Mouse (Mus musculus) midbrain, embryonic 12.5 days (tissue): ENCODE measurements at regions not wholly inside any gene's neighbourhood (a gene's known extent, or its start where the extent isn't known, plus 50 kb on each side); places are given as distances from the start of the nearest gene placed in this dataset.
"Not testable (repeated sequence)": the region's sequence is repeated elsewhere in the genome, so short reads cannot be mapped to it uniquely, and the experiment has no call there.

Experiments
- ATAC-seq: fragments of 200-750 bp; cut with Nextera tagmentation; 2 replicates; pipeline ENCODE4 v1.8.0; 2017; ENCODE audit warnings: low read depth, moderate TSS enrichment, moderate library complexity; ENCODE audit not compliant: low FRiP score
- H3K27ac ChIP-seq: fragments of 300-500 bp; sonication (generic); replicated peaks from 2 replicates; pipeline ENCODE4 v1.5.1; 2016; ENCODE audit warnings: mild to moderate bottlenecking
- H3K27me3 ChIP-seq: fragments of 300-500 bp; sonication (generic); 2 replicates; pipeline ENCODE4 v1.6.1; 2016; ENCODE audit warnings: mild to moderate bottlenecking
- H3K36me3 ChIP-seq: fragments of 300-500 bp; sonication (generic); 2 replicates; pipeline ENCODE4 v1.6.1; 2016
- H3K4me1 ChIP-seq: fragments of 300-500 bp; sonication (generic); 2 replicates; pipeline ENCODE4 v1.6.1; 2016
- H3K4me2 ChIP-seq: fragments of 300-500 bp; sonication (generic); replicated peaks from 2 replicates; pipeline ENCODE4 v1.6.1; 2016; ENCODE audit warnings: mild to moderate bottlenecking, moderate library complexity
- H3K4me3 ChIP-seq: fragments of 300-500 bp; sonication (generic); 2 replicates; pipeline ENCODE4 v1.5.1; 2016; ENCODE audit warnings: mild to moderate bottlenecking
- H3K9ac ChIP-seq: fragments of 300-500 bp; sonication (generic); replicated peaks from 2 replicates; pipeline ENCODE4 v1.6.1; 2016; ENCODE audit warnings: mild to moderate bottlenecking, moderate library complexity
- H3K9me3 ChIP-seq: fragments of 300-500 bp; sonication (generic); 2 replicates; pipeline ENCODE4 v1.6.1; 2016; ENCODE audit warnings: mild to moderate bottlenecking
- WGBS: fragments of 180-500 bp; shearing (Covaris S2); methylation state at CpG from one replicate; pipeline ENCODE4 v1.1.7; 2016; 5-methylcytosine and 5-hydroxymethylcytosine counted together

DNA sequence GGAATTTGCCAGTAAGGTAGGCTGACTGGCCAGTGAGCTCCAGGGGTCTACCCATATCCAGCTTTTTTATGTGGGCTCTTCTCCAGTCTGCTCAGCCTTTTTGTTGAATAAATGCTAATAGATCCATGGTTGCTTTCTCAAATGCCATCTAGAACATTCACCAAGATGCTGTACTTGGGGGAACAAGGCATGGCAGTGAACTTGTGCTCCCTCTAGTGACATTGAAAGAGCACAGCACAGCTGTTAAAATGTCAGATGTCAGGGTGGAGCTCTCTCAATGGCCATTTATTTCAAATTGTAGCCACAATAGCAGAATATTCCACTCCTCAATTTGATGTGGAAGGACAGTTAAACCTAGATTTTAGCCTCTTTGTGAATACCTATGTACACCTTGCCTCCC, 86.3 kb downstream of the Kcnk1 start:
- Histone ChIP-seq H3K4me3 (no peak overlapping the region), H3K36me3 (no peaks in the 10 kb centered on the region), H3K27ac (no peak overlapping the region), H3K9me3 (no peaks in the 10 kb centered on the region), H3K27me3 (no peaks in the 10 kb centered on the region), H3K4me1 (no peaks in the 10 kb centered on the region), H3K9ac (no peak overlapping the region), H3K4me2 (no peak overlapping the region)
- ATAC-seq = no peak

DNA sequence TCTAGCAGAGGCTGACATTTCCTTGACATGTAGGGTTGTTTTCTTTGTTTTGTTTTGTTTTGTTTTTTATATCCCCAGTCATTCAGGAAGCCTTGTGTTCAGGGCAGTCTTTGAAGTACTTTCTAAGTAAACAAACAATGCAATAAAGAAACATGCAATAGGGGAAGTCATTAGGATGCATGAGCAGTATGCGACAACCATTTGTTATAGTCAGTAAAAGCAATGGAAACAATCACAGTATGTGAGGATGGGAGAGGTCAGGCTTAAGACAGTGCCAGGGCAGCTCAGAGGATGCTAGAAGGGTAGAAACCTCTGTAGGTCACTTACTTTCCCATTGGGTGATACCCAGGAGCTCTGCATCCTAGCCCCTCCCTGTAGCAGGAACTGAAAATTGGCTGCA, 87.9 kb downstream of the Kcnk1 start:
- Histone ChIP-seq H3K4me3 (no peak overlapping the region), H3K4me1 (no peaks in the 10 kb centered on the region), H3K36me3 (no peaks in the 10 kb centered on the region), H3K9me3 (no peaks in the 10 kb centered on the region), H3K9ac (no peak overlapping the region), H3K27ac (no peak overlapping the region), H3K4me2 (no peak overlapping the region), H3K27me3 (no peaks in the 10 kb centered on the region)
- WGBS = 86% methylated on average over 1 of the region's 1 CpGs
- no peak for ATAC-seq

DNA sequence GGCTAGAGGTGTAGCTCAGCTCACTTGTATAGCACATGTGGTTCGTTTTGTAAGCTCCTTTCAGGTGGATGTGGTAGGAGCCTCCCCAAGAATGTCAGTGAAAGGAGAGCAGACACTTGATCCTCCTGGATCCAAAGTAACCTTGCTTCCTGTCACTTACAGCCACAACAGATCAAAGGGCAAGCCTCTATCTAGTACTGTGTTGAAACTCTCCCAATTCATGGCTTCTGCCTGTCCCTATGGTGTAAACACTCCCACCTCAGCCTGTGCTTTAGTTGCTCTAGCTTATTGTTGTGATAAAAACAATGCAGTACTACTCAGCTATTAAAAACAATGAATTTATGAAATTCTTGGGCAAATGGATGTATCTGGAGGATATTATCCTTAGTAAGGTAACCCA, 95.8 kb downstream of the Kcnk1 start:
- Histone ChIP-seq H3K9ac (no peak overlapping the region), H3K4me3 (no peak overlapping the region), H3K27me3 (no peaks in the 10 kb centered on the region), H3K9me3 (peaks cover 8% of the 10 kb centered on the region), H3K4me2 (no peak overlapping the region), H3K27ac (no peak overlapping the region), H3K4me1 (no peaks in the 10 kb centered on the region), H3K36me3 (no peaks in the 10 kb centered on the region)
- 74% methylated on average over 1 of the region's 1 CpGs for WGBS
- ATAC-seq = no peak

DNA sequence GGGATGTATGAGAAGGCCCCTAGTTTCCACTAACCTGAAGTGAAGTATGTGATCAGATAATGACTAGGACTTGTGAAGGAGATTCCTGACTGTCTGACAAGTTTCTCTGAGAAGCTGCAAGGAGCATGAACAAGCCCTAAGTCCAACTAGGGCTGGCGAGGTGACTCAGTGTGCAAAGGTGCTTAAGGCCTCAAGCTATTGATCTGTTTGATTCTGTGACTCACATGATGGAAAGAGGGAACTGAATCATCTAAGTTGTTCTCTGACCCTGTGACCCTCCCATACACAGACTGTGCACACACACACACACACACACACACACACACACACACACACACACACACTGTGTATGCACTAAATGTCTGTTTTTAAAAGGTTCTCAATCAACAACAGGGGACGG, 99.0 kb downstream of the Kcnk1 start:
- 75% methylated on average over 2 of the region's 2 CpGs for WGBS
- peaks cover 4% of the 10 kb centered on the region; the same call in 1 of the 2 replicates for H3K27me3 ChIP-seq
- no peak overlapping the region for H3K4me3 ChIP-seq
- H3K36me3 ChIP-seq = no peaks in the 10 kb centered on the region
- no peak overlapping the region for H3K27ac ChIP-seq
- H3K4me1 ChIP-seq = no peaks in the 10 kb centered on the region
- no peak overlapping the region for H3K9ac ChIP-seq
- peaks cover 3% of the 10 kb centered on the region; the same call in 1 of the 2 replicates for H3K9me3 ChIP-seq
- no peak for ATAC-seq
- no peak overlapping the region for H3K4me2 ChIP-seq

DNA sequence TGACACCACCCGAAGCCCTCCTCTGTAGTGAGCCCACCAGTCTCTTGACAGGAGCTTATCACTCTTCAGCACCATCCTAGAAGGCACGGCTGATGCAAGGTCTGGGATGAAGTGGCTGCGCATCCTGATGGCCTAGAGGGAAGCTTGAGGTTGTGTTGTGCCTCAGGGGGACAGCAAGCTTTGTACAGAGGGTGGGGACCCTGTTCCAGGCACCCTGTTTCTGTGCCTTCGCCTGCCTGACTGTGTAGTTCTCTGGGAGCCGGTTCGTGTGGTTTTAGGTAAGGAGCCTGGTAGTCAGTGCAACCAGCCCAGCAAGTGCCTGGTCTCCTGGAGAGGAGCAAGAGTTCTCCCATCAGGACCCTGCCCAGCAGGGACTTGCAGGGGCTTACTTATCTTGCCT, 101.1 kb downstream of the Kcnk1 start:
- Histone ChIP-seq H3K27ac (no peak overlapping the region), H3K36me3 (no peaks in the 10 kb centered on the region), H3K4me3 (no peak overlapping the region), H3K4me2 (no peak overlapping the region), H3K27me3 (peaks cover 4% of the 10 kb centered on the region; the same call in 1 of the 2 replicates), H3K4me1 (no peaks in the 10 kb centered on the region), H3K9ac (no peak overlapping the region), H3K9me3 (peaks cover 4% of the 10 kb centered on the region; the same call in 1 of the 2 replicates)
- ATAC-seq = no peak
- 72% methylated on average over 6 of the region's 6 CpGs for WGBS

DNA sequence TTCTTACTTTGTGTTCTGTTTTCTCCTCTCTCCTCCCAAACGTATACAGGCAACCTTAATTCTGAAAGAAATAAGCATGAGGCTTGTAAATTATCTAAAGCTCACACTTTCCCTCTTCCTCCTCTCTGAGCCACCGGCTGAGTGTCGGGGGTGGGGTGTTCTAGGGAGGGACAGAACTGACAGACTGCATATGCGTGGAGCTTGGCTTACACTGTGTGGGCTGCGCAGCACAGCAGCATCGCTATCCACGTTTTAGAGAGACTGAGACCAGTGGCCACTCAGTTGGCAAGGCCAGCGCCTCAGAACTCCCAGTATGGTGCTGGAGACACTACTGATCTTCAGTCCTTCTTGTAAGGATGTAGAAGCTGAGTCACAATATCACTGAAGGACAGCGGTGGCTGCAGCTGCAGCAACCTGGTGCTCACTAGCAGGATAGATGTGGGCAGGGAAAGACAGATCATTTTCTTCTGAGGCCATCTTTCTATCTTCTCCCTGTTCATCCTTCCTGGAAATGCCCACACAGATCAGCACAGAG, 101.7 kb downstream of the Kcnk1 start:
- Histone ChIP-seq H3K27me3 (peaks cover 4% of the 10 kb centered on the region; the same call in 1 of the 2 replicates), H3K4me3 (no peak overlapping the region), H3K9me3 (peaks cover 4% of the 10 kb centered on the region; the same call in 1 of the 2 replicates), H3K4me2 (no peak overlapping the region), H3K27ac (no peak overlapping the region), H3K36me3 (no peaks in the 10 kb centered on the region), H3K9ac (no peak overlapping the region), H3K4me1 (no peaks in the 10 kb centered on the region)
- no peak for ATAC-seq
- 79% methylated on average over 9 of the region's 9 CpGs for WGBS

DNA sequence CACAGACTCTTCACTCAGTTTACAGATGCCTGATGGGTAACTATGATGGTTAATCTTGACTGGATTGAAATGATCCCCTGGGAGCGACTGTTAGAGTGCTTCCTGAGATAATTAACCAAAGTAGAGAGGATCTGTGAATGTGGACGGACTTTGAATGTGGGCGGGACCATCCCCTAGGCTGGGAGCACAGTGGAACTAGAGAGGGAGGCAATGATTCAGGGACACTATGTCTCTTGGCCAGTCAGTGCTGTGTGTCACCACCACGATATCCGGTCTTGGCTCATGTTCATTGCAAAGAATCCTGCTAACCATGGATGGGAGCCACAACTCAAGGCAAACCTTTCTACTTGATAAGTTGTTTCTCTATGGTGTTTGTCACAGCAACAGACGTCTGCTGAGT, 103.9 kb downstream of the Kcnk1 start:
- 88% methylated on average over 6 of the region's 6 CpGs for WGBS
- Histone ChIP-seq H3K27me3 (peaks cover 4% of the 10 kb centered on the region; the same call in 1 of the 2 replicates), H3K9ac (no peak overlapping the region), H3K27ac (no peak overlapping the region), H3K4me3 (no peak overlapping the region), H3K4me1 (no peaks in the 10 kb centered on the region), H3K36me3 (no peaks in the 10 kb centered on the region), H3K4me2 (no peak overlapping the region), H3K9me3 (peaks cover 4% of the 10 kb centered on the region; the same call in 1 of the 2 replicates)
- no peak for ATAC-seq

DNA sequence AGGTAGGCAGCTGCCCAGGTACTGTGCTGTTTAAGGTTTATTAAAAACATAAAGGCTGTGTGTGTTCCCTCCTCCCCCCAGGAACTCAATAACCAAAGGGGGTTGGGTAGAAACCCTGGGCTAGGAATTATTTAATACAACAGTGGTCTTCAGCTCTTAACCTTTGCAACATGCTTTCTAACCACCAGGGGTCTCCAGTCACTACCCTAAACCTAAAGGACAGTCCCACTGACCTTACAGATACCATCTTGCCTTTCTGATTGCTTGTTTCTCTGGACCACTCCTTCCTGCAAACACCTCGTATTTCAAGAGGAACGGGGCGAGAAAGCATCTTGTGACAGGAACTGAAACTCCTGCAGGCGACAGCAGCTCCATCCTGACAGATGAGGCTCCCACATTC, 104.9 kb downstream of the Kcnk1 start:
- Histone ChIP-seq H3K4me3 (no peak overlapping the region), H3K27me3 (peaks cover 4% of the 10 kb centered on the region; the same call in 1 of the 2 replicates), H3K4me2 (no peak overlapping the region), H3K27ac (no peak overlapping the region), H3K9me3 (peaks cover 4% of the 10 kb centered on the region; the same call in 1 of the 2 replicates), H3K4me1 (no peaks in the 10 kb centered on the region), H3K36me3 (no peaks in the 10 kb centered on the region), H3K9ac (no peak overlapping the region)
- ATAC-seq = no peak
- 70% methylated on average over 4 of the region's 4 CpGs for WGBS

DNA sequence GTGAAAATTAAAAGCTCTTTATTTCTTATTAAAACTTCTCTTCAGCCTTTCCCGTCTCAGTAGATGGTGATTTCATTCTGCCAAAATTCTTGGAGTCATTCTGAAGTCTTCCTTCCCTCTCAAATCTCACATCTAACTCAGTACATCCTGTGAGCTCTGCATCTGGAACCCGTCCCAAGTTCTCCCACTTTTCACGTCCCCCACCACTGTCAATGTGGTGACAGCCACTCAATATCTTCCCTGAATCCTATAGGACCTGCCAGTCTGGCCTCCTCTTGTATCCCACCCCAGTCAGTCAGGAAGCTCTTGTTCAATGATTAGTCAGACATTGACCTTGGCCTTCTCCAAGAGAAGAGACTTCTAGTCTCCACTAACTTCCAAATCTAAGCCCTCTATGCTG, 110.1 kb downstream of the Kcnk1 start:
- ATAC-seq = no peak
- H3K9ac ChIP-seq = no peak overlapping the region
- no peaks in the 10 kb centered on the region for H3K27me3 ChIP-seq
- peaks cover 4% of the 10 kb centered on the region; the same call in 1 of the 2 replicates for H3K9me3 ChIP-seq
- no peak overlapping the region for H3K4me3 ChIP-seq
- no peaks in the 10 kb centered on the region for H3K36me3 ChIP-seq
- no peak overlapping the region for H3K4me2 ChIP-seq
- no peaks in the 10 kb centered on the region for H3K4me1 ChIP-seq
- no peak overlapping the region for H3K27ac ChIP-seq
- 87% methylated on average over 3 of the region's 3 CpGs for WGBS

DNA sequence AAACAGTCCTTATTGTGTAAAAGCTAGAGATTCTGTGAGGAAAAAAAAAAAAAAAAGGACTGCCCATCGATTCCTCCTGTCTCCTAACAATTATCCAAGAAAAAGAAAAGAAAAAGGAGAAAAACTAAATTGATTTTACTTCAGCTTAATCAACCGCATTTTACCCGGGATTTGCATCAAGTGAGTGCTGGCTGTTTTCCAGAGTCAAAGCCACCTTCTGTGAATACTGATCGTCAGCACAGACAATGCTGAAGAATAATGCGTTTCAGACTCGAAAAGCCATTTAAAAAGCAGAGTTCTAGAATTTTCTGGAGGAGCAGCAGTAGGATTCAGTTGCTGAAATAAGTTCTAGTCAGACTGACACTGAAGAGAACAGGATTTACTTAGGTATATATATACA, 131.1 kb downstream of the Kcnk1 start:
- 63% methylated on average over 6 of the region's 6 CpGs for WGBS
- H3K27me3 ChIP-seq = no peaks in the 10 kb centered on the region
- H3K4me2 ChIP-seq = no peak overlapping the region

DNA sequence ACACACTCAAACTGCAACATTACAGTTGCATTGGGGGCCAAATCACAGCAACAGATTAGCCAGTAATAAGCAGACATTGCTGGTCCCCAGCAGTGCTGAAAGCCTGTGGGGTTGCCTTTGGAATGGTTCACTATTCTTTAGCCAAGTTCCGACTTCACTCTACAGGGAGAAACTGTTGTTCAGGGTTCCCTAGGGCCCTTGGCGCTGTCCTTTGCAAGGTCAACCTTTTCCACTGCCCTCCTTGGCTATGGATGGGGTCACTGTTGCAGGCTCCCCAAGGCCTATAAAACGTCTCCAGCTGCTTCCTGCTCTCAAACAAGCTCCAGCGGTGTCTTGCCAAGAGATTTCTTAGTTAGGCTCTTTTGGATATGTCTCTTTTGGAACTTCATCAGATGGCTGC, 137.1 kb downstream of the Kcnk1 start:
- H3K4me1 ChIP-seq = no peaks in the 10 kb centered on the region
- no peak overlapping the region for H3K9ac ChIP-seq
- no peak overlapping the region for H3K4me2 ChIP-seq
- 81% methylated on average over 4 of the region's 4 CpGs for WGBS
- no peak for ATAC-seq
- H3K27me3 ChIP-seq = no peaks in the 10 kb centered on the region
- no peaks in the 10 kb centered on the region for H3K9me3 ChIP-seq
- no peaks in the 10 kb centered on the region for H3K36me3 ChIP-seq
- no peak overlapping the region for H3K4me3 ChIP-seq
- no peak overlapping the region for H3K27ac ChIP-seq

More for the DNA sequence above, 131.1 kb downstream of the Kcnk1 start:
- Histone ChIP-seq H3K4me3 (no peak overlapping the region), H3K4me1 (no peaks in the 10 kb centered on the region), H3K36me3 (no peaks in the 10 kb centered on the region), H3K9me3 (peaks cover 8% of the 10 kb centered on the region; the same call in 1 of the 2 replicates), H3K27ac (no peak overlapping the region), H3K9ac (no peak overlapping the region)
- ATAC-seq = no peak

DNA sequence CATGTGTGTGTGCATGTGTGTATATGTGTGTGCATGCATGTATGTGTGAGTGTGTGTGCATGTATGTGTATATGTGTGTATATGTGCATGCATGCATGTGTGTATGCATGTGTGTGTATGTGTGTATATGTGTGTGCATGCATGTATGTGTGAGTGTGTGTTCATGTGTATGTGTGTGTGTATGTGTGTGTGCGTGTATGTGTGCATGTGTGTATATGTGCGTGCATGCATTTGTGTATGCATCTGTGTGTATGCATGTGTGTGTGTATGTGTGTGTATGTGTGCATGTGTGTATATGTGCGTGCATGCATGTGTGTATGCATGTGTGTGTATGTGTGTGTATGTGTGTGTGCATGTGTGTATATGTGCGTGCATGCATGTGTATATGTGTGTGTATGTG, 137.9 kb downstream of the Kcnk1 start:
- H3K4me2 ChIP-seq, H3K4me1 ChIP-seq, H3K27ac ChIP-seq, H3K9ac ChIP-seq, H3K36me3 ChIP-seq, H3K9me3 ChIP-seq, ATAC-seq, H3K27me3 ChIP-seq, H3K4me3 ChIP-seq: not testable (repeated sequence)
- 96% methylated on average over 4 of the region's 4 CpGs for whole genome bisulfite sequencing

DNA sequence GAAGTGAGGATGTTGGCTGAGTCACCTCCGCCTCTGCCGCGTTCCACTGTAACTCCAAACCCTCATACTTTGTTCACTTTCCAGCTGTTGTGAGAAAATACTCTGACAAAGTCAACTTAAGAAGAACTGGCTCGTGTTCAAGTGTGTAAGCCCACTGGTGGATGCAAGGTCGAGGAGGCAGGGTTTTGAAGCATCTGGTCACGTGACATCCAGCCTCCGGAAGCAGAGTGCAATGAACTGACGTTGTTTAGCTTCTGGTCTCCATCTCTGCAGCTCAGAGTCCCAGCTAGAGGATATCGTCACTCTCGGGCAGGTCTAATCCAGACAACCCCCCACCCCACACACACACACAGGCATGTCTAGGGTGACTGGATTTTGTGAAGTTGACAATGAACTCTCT, 140.1 kb downstream of the Kcnk1 start:
- H3K36me3 ChIP-seq = no peaks in the 10 kb centered on the region
- H3K9ac ChIP-seq = no peak overlapping the region
- 76% methylated on average over 10 of the region's 10 CpGs for WGBS
- H3K9me3 ChIP-seq = no peaks in the 10 kb centered on the region
- H3K27me3 ChIP-seq = peaks cover 27% of the 10 kb centered on the region
- no peak overlapping the region for H3K4me2 ChIP-seq
- no peak overlapping the region for H3K27ac ChIP-seq
- no peak for ATAC-seq
- peaks cover 10% of the 10 kb centered on the region; the same call in 1 of the 2 replicates for H3K4me1 ChIP-seq
- no peak overlapping the region for H3K4me3 ChIP-seq
